Mouse (Mus musculus) ES-E14 (cell line): Measurements from ENCODE around the gene Adgrb3.

Experiments
- CHD2 ChIP-seq: IDR thresholded peaks from 2 replicates; pipeline ENCODE4 v1.6.1; 2014; ENCODE audit warnings: mild to moderate bottlenecking, low read depth, low read length, inconsistent platforms
- HCFC1 ChIP-seq: IDR thresholded peaks from 2 replicates; pipeline ENCODE4 v1.6.1; 2012; ENCODE audit warnings: low read length, inconsistent platforms, borderline replicate concordance; ENCODE audit not compliant: insufficient read depth
- MAFK ChIP-seq: IDR thresholded peaks from 2 replicates; pipeline ENCODE4 v1.6.1; 2014; ENCODE audit warnings: mild to moderate bottlenecking, low read depth, low read length, inconsistent platforms; ENCODE audit not compliant: insufficient read depth
- ZC3H11A ChIP-seq: IDR thresholded peaks from 2 replicates; pipeline ENCODE4 v1.6.1; 2012; ENCODE audit warnings: low read depth, mild to moderate bottlenecking, inconsistent platforms, low read length, borderline replicate concordance
- ZNF384 ChIP-seq: IDR thresholded peaks from 2 replicates; pipeline ENCODE4 v1.6.1; 2012; ENCODE audit warnings: low read depth, low read length, inconsistent platforms

- TF ChIP-seq ZNF384 = no peak
- TF ChIP-seq ZC3H11A = no peak
- no peak for TF ChIP-seq HCFC1
- TF ChIP-seq MAFK = no peak
- no peak for TF ChIP-seq CHD2
These were observed 683.3 kb downstream of the Adgrb3 start for GRCm38 (mm10) chr1:25146206-25146605.
